Mouse (Mus musculus): ENCODE measurements around the gene Supt16. TPM values are rescaled to one million over a fixed set of nuclear protein-coding genes. Genes with fewer than 3 reads are reported as not detected.

The Supt16 gene
- 75.0 TPM for polyA plus RNA-seq (2014; fragmentation: Illumina TruSeq; extraction: RNeasy Lipid Tissue Mini Kit (QIAGEN cat#74804); ENCODE audit: low read depth, low replicate concordance)

DNA sequence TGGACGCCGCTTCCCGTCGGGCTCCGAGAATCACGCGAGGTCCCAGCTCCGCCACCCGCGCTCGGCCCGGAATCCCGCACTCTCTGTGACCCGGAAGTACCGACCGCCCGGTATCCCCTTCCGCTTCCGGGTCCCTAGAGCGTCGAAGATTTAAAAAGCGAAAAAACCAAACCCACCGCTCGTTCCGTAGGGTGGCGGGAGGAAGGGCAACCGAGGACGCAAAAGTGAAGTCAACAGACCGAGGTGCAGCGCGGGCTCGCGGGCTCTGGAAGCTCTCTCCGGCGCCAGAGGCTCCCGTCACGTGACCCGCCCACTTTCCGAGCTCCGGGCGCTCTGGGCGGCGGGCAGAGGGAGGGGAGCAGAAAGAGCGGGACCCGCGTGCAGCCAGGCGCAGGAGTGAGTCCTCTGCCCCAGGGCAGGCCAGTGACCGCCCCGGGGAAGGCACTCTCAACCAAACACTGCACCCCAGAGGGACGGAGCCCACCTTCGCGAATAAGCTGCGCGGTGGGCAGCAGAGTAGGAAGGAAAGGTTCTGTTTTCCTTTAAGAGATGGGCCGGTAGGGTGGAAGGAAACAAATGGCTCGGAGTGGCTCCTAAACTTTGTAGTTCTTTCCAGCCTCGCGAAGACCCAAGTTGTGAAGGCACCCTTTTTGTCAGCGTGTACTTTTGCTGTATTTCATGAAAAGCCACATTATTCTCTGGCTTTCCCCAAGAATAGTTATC, at the start of gene Supt16:
Gene Supt16, minus strand, starts transcription at position 261 of the 723 bp plus-strand sequence.

Other genes starting within 250 kb of the Supt16 start
- gene Arhgef40, start 212.7 kb downstream of the Supt16 start, polyA plus RNA-seq (2014; fragmentation: Illumina TruSeq; extraction: RNeasy Lipid Tissue Mini Kit (QIAGEN cat#74804); ENCODE audit: low read depth, low replicate concordance), result 13.4 TPM
- not detected for gene Tmem253, start 181.8 kb downstream of the Supt16 start, polyA plus RNA-seq (2014; fragmentation: Illumina TruSeq; extraction: RNeasy Lipid Tissue Mini Kit (QIAGEN cat#74804); ENCODE audit: low read depth, low replicate concordance)
- gene Zfp219, start 176.7 kb downstream of the Supt16 start, polyA plus RNA-seq (2014; fragmentation: Illumina TruSeq; extraction: RNeasy Lipid Tissue Mini Kit (QIAGEN cat#74804); ENCODE audit: low read depth, low replicate concordance), result 0.70 TPM
- gene Olfr221, start 155.0 kb downstream of the Supt16 start, polyA plus RNA-seq (2014; fragmentation: Illumina TruSeq; extraction: RNeasy Lipid Tissue Mini Kit (QIAGEN cat#74804); ENCODE audit: low read depth, low replicate concordance), result not detected
- gene Hnrnpc, start 93.4 kb downstream of the Supt16 start, polyA plus RNA-seq (2014; fragmentation: Illumina TruSeq; extraction: RNeasy Lipid Tissue Mini Kit (QIAGEN cat#74804); ENCODE audit: low read depth, low replicate concordance), result 361 TPM
- gene Rpgrip1, start 86.7 kb downstream of the Supt16 start, polyA plus RNA-seq (2014; fragmentation: Illumina TruSeq; extraction: RNeasy Lipid Tissue Mini Kit (QIAGEN cat#74804); ENCODE audit: low read depth, low replicate concordance), result 0.87 TPM
- 68.3 TPM for gene Chd8, start 60.4 kb upstream of the Supt16 start, polyA plus RNA-seq (2014; fragmentation: Illumina TruSeq; extraction: RNeasy Lipid Tissue Mini Kit (QIAGEN cat#74804); ENCODE audit: low read depth, low replicate concordance)
- 48.2 TPM for gene Tox4, start 81.7 kb upstream of the Supt16 start, polyA plus RNA-seq (2014; fragmentation: Illumina TruSeq; extraction: RNeasy Lipid Tissue Mini Kit (QIAGEN cat#74804); ENCODE audit: low read depth, low replicate concordance)
- gene Rab2b, start 82.1 kb upstream of the Supt16 start, polyA plus RNA-seq (2014; fragmentation: Illumina TruSeq; extraction: RNeasy Lipid Tissue Mini Kit (QIAGEN cat#74804); ENCODE audit: low read depth, low replicate concordance), result 88.1 TPM
- gene Mettl3, start 107.7 kb upstream of the Supt16 start, polyA plus RNA-seq (2014; fragmentation: Illumina TruSeq; extraction: RNeasy Lipid Tissue Mini Kit (QIAGEN cat#74804); ENCODE audit: low read depth, low replicate concordance), result 40.5 TPM
- 4.6 TPM for gene Sall2, start 131.3 kb upstream of the Supt16 start, polyA plus RNA-seq (2014; fragmentation: Illumina TruSeq; extraction: RNeasy Lipid Tissue Mini Kit (QIAGEN cat#74804); ENCODE audit: low read depth, low replicate concordance)
- gene Olfr1513, start 159.0 kb upstream of the Supt16 start, polyA plus RNA-seq (2014; fragmentation: Illumina TruSeq; extraction: RNeasy Lipid Tissue Mini Kit (QIAGEN cat#74804); ENCODE audit: low read depth, low replicate concordance), result not detected
- not detected for gene Olfr1512, start 181.8 kb upstream of the Supt16 start, polyA plus RNA-seq (2014; fragmentation: Illumina TruSeq; extraction: RNeasy Lipid Tissue Mini Kit (QIAGEN cat#74804); ENCODE audit: low read depth, low replicate concordance)
- not detected for gene Olfr1511, start 200.0 kb upstream of the Supt16 start, polyA plus RNA-seq (2014; fragmentation: Illumina TruSeq; extraction: RNeasy Lipid Tissue Mini Kit (QIAGEN cat#74804); ENCODE audit: low read depth, low replicate concordance)
- gene Olfr1510, start 217.0 kb upstream of the Supt16 start, polyA plus RNA-seq (2014; fragmentation: Illumina TruSeq; extraction: RNeasy Lipid Tissue Mini Kit (QIAGEN cat#74804); ENCODE audit: low read depth, low replicate concordance), result not detected
- not detected for gene Olfr1509, start 245.6 kb upstream of the Supt16 start, polyA plus RNA-seq (2014; fragmentation: Illumina TruSeq; extraction: RNeasy Lipid Tissue Mini Kit (QIAGEN cat#74804); ENCODE audit: low read depth, low replicate concordance)